Mouse (Mus musculus) liver, embryonic 12.5 days (tissue): ENCODE measurements around the gene Il17rc. TPM values are rescaled to one million over a fixed set of nuclear protein-coding genes. Genes with fewer than 3 reads are reported as not detected.
A peak's percentile ranks its signal among the peaks of the same experiment; 100 is the strongest.

Experiments used
- ATAC-seq: fragments of 200-750 bp; cut with Nextera tagmentation; 2 replicates; pipeline ENCODE4 v1.8.0; 2017; ENCODE audit warnings: moderate number of reproducible peaks, mild to moderate bottlenecking, moderate library complexity
- H3K27ac ChIP-seq: fragments of 300-500 bp; sonication (generic); 2 replicates; pipeline ENCODE4 v1.5.1; 2016; ENCODE audit warnings: mild to moderate bottlenecking
- H3K27me3 ChIP-seq: fragments of 300-500 bp; sonication (generic); replicated peaks from 2 replicates; pipeline ENCODE4 v1.6.1; 2016; ENCODE audit warnings: mild to moderate bottlenecking, moderate library complexity
- H3K36me3 ChIP-seq: fragments of 300-500 bp; sonication (generic); 2 replicates; pipeline ENCODE4 v1.6.1; 2016; ENCODE audit warnings: mild to moderate bottlenecking, moderate library complexity
- H3K4me1 ChIP-seq: fragments of 300-500 bp; sonication (generic); 2 replicates; pipeline ENCODE4 v1.6.1; 2016
- H3K4me2 ChIP-seq: fragments of 300-500 bp; sonication (generic); 2 replicates; pipeline ENCODE4 v1.6.1; 2016; ENCODE audit warnings: mild to moderate bottlenecking, moderate library complexity
- H3K4me3 ChIP-seq: fragments of 300-500 bp; sonication (generic); 2 replicates; pipeline ENCODE4 v1.5.1; 2016; ENCODE audit warnings: mild to moderate bottlenecking, moderate library complexity
- H3K9ac ChIP-seq: fragments of 300-500 bp; sonication (generic); 2 replicates; pipeline ENCODE4 v1.6.1; 2016; ENCODE audit warnings: mild to moderate bottlenecking, moderate library complexity
- H3K9me3 ChIP-seq: fragments of 300-500 bp; sonication (generic); replicated peaks from 2 replicates; pipeline ENCODE4 v1.6.1; 2016; ENCODE audit warnings: mild to moderate bottlenecking, moderate library complexity
- WGBS: fragments of 180-500 bp; shearing (Covaris S2); methylation state at CpG from one replicate; pipeline ENCODE4 v1.1.7; 2016; ENCODE audit not compliant: insufficient replicate concordance; 5-methylcytosine and 5-hydroxymethylcytosine counted together
- polyA plus RNA-seq: library from polyadenylated mRNA; unstranded; fragments of >200 nt; fragmentation: Nextera tagmentation; extraction: Ambion mirVana; gene quantifications from 2 replicates; pipeline ENCODE4 v1.2.1, GENCODE M21; 2016

The Il17rc gene
- polyA plus RNA-seq, 1 experiment from 2014 or later = 5.1 TPM

DNA sequence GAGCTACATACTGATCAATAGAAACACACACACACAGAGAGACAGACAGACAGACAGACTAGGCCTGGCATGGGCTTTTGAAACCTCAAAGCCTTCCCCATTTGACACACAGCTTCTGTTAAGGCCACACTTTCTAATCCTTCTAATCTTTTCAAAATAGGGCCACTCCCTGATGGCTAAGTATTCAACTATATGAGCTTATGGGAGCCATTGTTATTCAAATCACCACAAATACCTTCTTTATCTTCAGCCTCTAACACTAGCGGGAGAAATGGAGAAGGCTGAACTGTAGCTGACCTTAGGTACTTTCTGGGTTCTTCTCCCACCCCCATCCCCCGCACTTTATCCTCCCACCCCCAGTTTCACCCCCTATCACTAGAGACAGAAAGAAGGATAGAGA, 31.6 kb downstream of the Il17rc start:
- Histone ChIP-seq H3K4me1 (peaks cover 4% of the 10 kb centered on the region; the same call in 1 of the 2 replicates), H3K27ac (no peak overlapping the region), H3K27me3 (peaks cover 60% of the 10 kb centered on the region), H3K36me3 (no peaks in the 10 kb centered on the region), H3K4me3 (no peak overlapping the region), H3K4me2 (no peak overlapping the region), H3K9me3 (no peaks in the 10 kb centered on the region), H3K9ac (no peak overlapping the region)
- ATAC-seq = no peak
- WGBS = 61% methylated on average over 2 of the region's 2 CpGs

DNA sequence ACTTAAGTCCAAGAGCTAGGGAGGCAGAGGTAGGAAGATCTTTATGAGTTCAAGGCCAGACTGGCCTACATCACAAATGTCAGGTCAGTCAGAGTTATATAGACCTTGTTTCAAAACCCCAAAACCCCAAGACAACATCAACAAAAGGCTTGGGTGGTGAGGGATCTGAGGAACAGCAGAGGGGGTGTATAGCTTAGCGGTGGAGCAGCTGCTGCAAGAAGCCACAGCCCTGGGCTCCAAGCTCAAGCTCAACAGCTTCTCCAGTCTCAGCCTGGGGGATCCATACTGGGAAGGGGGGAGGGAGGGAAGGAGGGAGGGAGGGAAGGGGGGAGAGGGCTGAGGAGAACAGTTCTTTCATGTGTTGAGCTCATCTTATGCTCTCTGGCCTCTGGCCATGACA, 34.5 kb downstream of the Il17rc start:
- peaks cover 4% of the 10 kb centered on the region; the same call in 1 of the 2 replicates for H3K4me1 ChIP-seq
- H3K27me3 ChIP-seq = peaks cover 34% of the 10 kb centered on the region
- no peaks in the 10 kb centered on the region for H3K36me3 ChIP-seq
- H3K9ac ChIP-seq = no peak overlapping the region
- H3K27ac ChIP-seq = no peak overlapping the region
- H3K4me2 ChIP-seq = no peak overlapping the region
- no peaks in the 10 kb centered on the region for H3K9me3 ChIP-seq
- H3K4me3 ChIP-seq = no peak overlapping the region
- WGBS = 78% methylated on average over 1 of the region's 1 CpGs
- ATAC-seq = no peak

DNA sequence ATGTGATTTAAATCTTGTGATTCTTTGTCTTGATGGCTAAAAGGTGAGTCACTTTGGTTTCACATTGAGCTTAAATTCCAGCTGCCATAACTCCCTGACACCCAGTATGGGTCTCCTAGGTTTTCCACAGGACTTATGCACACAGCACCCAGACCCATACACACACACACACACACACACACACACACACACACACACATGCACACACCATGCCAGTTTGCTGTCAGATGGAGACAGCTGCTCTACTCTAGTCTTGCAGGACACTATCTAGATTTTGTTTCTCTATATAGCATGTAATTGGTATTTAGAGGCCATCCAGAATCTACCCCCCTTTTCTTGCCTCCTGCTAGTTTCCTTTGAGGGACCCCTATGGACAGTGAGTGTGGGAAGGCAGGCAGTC, 35.9 kb downstream of the Il17rc start:
- Histone ChIP-seq H3K4me1 (no peaks in the 10 kb centered on the region), H3K4me2 (no peak overlapping the region), H3K4me3 (no peak overlapping the region), H3K27me3 (peaks cover 20% of the 10 kb centered on the region), H3K27ac (no peak overlapping the region), H3K9me3 (no peaks in the 10 kb centered on the region), H3K36me3 (0 out of 2 replicates have a peak, but pooled peaks cover 2% of the 10 kb centered on the region), H3K9ac (no peak overlapping the region)
- ATAC-seq = no peak

DNA sequence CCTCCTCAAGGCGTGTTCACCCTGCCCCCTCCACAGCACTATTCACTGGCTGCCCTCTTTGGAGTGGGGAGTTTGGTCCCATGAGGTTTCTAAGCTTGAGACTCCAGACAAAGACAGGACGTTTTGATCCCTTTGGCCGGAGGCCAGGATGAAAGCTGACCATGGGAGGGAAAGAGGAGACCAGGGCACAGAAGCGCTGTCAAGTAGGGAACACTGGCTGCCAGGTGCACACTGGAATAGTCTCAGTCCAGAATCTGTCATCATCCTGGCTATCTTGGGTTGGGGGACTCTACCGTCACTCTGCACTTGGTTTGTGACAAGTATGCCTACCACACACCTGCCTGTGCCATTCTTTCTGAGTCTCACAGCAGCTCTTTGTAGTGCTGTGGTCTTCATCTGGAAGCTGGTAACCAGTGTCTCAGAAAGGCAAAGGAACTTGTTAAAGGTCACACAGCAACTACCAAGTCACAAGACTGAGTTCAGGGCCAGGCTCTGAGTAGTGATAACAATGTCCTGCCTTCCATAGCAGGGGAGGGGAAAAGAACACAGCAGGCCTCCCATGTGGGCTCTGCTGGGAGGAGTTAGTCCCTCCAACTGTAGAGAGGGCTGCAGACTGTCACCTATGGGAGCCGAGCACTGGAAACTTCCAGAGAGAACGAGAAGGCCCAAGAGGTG, 37.2 kb downstream of the Il17rc start:
- no peak overlapping the region for H3K9ac ChIP-seq
- ATAC-seq = no peak
- no peak overlapping the region for H3K4me3 ChIP-seq
- H3K27ac ChIP-seq = no peak overlapping the region
- no peaks in the 10 kb centered on the region for H3K9me3 ChIP-seq
- H3K4me2 ChIP-seq = no peak overlapping the region
- H3K27me3 ChIP-seq = peaks cover 7% of the 10 kb centered on the region; the same call in 1 of the 2 replicates
- WGBS = 57% methylated on average over 7 of the region's 7 CpGs
- no peaks in the 10 kb centered on the region for H3K4me1 ChIP-seq
- peaks cover 11% of the 10 kb centered on the region for H3K36me3 ChIP-seq

DNA sequence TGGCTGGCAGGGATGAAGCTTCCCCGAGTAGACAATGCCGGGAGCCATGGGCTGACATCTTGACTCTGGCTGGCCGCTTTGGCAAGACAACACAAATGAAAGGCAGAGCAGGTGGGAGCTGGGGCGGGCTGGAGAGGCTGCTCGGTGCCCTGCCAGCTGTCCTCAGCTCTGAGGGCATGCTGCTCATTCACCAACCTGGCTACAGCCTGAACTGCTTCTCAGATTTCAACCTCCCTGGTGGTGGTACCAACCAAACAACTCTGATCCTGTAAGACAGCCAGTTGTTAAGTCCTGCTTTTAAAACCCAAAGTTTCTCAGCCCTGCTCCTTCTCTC, 37.7 kb downstream of the Il17rc start:
- no peak for ATAC-seq
- H3K4me1 ChIP-seq = no peaks in the 10 kb centered on the region
- peaks cover 17% of the 10 kb centered on the region for H3K36me3 ChIP-seq
- H3K4me3 ChIP-seq = no peak overlapping the region
- WGBS = 61% methylated on average over 5 of the region's 5 CpGs
- H3K27me3 ChIP-seq = 0 out of 2 replicates have a peak, but pooled peaks cover 4% of the 10 kb centered on the region
- no peak overlapping the region for H3K4me2 ChIP-seq
- no peak overlapping the region for H3K27ac ChIP-seq
- H3K9ac ChIP-seq = no peak overlapping the region
- no peaks in the 10 kb centered on the region for H3K9me3 ChIP-seq

DNA sequence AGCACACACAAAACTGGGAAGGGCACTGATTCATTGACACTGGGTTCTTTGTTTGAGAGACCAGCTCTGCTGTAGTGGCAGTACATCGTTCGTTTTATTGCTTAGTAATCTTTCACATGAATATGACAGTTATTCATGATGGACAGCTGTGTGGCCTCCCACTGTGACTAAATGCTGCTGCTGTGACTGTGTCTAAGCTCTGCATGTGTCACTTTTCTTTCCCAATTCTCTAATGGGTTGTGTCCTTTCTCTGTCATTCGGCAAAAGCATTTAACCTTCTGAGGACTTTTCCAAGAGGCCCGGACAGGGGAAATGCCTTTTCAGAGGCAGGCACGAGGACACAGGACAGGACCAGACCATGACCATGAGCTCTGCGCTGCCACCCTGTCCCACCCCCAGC, 42.7 kb downstream of the Il17rc start:
- 85% methylated on average over 6 of the region's 6 CpGs for WGBS
- H3K4me1 ChIP-seq = no peaks in the 10 kb centered on the region

DNA sequence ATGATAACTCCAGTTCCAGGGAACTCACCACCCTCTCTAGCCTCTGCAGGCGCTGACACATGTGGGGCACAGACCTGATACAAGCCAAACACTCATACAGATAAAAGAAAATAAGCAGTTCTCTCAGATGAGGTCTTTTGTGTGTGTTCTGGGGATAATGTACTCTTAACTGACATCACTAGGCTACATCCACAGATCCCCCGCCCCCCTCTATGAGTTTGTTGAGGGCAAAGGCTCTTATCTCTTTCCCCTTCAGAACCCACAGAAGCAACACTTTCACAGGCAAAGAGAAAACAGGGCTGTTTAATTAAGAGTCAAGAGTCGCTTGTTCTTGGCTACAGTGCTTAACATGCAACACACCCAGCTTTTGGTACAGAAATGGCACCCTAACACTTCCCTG, 43.4 kb downstream of the Il17rc start:
- Histone ChIP-seq H3K9ac (no peak overlapping the region), H3K9me3 (no peaks in the 10 kb centered on the region), H3K4me2 (no peak overlapping the region), H3K4me3 (no peak overlapping the region), H3K27me3 (no peaks in the 10 kb centered on the region), H3K36me3 (peaks cover 73% of the 10 kb centered on the region), H3K4me1 (no peaks in the 10 kb centered on the region), H3K27ac (no peak overlapping the region)
- 78% methylated on average over 3 of the region's 3 CpGs for WGBS
- ATAC-seq = no peak

More for the DNA sequence above, 42.7 kb downstream of the Il17rc start:
- Histone ChIP-seq H3K27ac (no peak overlapping the region), H3K9me3 (no peaks in the 10 kb centered on the region), H3K4me3 (no peak overlapping the region), H3K36me3 (peaks cover 67% of the 10 kb centered on the region), H3K4me2 (no peak overlapping the region), H3K9ac (no peak overlapping the region), H3K27me3 (no peaks in the 10 kb centered on the region)
- no peak for ATAC-seq

DNA sequence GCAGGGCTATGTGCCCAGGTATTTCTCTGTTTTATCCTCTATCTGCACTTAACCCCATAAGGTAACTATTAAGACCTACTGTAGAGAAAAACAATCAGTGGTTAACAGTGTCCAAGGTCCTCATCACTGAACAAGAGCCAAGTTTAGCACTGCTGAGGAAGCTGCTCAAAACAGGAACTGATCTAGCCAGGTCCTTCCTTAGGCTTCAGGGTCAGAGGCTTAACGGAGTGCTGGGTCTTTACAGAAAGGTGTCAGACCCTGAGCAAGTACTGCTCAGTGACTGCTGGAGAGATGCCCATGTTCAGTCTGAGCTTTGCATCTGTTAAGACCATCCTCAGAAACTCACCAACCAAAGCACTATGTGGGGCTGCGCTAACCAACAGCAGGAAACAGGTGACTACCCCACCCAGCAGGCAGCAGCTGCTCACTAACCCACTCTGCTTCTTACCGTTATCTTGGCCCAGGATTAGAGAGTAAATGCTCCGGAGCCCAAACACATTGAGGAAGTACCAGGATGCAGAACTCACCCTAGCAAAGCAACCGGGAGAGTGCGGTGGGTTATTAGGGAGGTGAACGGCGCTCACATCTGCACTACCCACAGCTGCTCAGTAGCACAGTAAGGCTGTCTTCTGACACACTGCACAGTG, 46.3 kb downstream of the Il17rc start:
- WGBS = 65% methylated on average over 8 of the region's 8 CpGs
- H3K9ac ChIP-seq = no peak overlapping the region
- H3K9me3 ChIP-seq = no peaks in the 10 kb centered on the region
- H3K4me1 ChIP-seq = no peaks in the 10 kb centered on the region
- H3K36me3 ChIP-seq = peaks cover 99% of the 10 kb centered on the region
- 0 out of 2 replicates have a peak, but pooled peaks have one; percentile 18 for ATAC-seq
- no peak overlapping the region for H3K4me3 ChIP-seq
- H3K27me3 ChIP-seq = no peaks in the 10 kb centered on the region
- no peak overlapping the region for H3K27ac ChIP-seq
- H3K4me2 ChIP-seq = no peak overlapping the region

DNA sequence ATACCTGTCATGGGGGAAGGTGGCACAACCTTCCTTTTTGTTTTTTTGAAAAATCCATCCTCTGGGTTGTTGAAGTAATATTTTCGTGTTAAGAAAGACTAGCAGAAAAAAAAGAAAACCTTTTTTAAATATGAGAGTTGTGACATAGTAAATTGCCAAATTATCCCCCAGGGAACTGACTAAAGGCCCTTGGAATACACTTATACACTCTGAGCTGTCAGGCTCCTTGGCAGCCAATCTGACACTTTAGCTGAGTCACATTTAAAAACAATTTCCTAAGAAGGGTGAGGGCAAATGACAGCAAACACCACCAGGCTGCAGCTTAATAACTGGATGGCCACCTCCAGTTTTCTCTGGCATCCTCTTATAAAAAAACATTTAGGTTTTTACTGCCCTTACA, 51.1 kb downstream of the Il17rc start:
- no peaks in the 10 kb centered on the region for H3K4me1 ChIP-seq
- H3K4me3 ChIP-seq = no peak overlapping the region
- H3K4me2 ChIP-seq = no peak overlapping the region
- no peaks in the 10 kb centered on the region for H3K27me3 ChIP-seq
- H3K36me3 ChIP-seq = peaks cover 84% of the 10 kb centered on the region
- no peaks in the 10 kb centered on the region for H3K9me3 ChIP-seq
- H3K27ac ChIP-seq = no peak overlapping the region
- WGBS = 60% methylated on average over 1 of the region's 1 CpGs
- ATAC-seq = no peak
- H3K9ac ChIP-seq = no peak overlapping the region

DNA sequence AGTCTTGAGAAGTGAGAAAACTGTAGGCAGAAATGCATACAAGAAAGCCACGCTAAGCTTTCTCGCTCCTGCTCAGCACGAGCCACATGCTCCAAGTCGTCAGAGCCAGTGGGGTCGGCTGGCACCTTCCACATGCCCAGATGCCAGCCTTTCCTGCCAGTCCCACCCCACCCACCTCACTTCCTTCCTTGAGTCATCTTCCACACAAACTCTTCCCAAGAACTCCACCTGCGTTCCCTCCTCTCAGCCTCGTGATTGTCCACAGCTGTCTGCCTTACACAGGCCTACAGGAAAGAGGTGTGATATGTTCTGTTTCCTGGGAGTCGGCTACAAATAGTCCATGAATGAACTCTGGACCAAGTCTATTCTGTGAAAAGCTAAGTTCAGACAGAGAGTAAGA, 52.2 kb downstream of the Il17rc start:
- Histone ChIP-seq H3K4me1 (no peaks in the 10 kb centered on the region), H3K27ac (no peak overlapping the region), H3K9me3 (no peaks in the 10 kb centered on the region), H3K36me3 (peaks cover 81% of the 10 kb centered on the region), H3K27me3 (no peaks in the 10 kb centered on the region), H3K9ac (no peak overlapping the region), H3K4me3 (no peak overlapping the region), H3K4me2 (no peak overlapping the region)
- 77% methylated on average over 8 of the region's 8 CpGs for WGBS
- no peak for ATAC-seq

DNA sequence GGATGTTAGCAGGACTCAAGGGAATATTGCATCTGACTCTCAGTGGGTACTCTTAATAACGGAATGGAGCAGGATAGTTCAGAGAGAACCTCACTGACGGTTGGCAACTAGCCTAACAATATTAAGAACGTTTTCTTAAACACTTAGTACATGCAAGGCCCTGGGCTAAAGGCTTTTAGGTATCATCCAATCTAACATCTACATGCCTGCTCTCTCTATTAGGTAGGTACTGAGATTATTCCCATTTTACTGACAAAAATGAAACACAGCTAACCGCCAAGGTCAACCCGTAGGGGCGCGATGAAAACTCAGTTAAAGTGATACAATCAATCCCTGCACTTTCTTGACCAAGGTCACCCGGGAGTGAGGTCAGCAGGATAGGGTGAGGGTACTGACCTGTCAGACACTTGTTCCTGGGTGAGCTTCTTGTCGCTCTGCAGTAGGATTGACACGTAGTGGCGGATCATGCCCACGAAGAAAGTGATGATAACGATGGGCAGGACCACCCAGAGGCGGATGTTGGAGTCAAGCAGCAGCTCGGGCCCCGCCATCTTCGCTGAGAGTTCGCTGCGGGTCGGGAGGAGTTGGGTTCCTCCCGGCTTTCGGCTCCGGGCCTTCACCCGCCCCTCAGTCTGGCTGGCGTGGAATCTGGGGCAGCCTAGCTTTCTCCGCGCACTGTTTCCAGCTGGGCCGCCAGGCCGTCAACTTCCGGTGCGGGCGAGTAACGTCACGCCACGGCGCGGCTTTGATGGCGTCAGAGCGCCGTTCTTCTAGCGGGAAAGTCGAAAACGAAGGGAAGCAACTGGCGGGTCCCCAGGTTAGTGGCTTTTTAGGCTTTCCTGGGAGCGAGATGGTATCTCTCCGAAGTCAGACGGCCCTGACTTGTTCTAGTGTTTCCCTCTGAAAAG, 60.0 kb downstream of the Il17rc start, which contains the start of the genes Emc3 and Fancd2:
Gene Emc3, minus strand, starts transcription at position 721 of the 908 bp plus-strand sequence.
Gene Fancd2, plus strand, starts transcription at position 751 of the 908 bp plus-strand sequence.
- under 1% methylated on average over 47 of the region's 47 CpGs for whole genome bisulfite sequencing
- Histone ChIP-seq H3K4me3 (peak within 1 kb of the TSS; percentile 81), H3K9me3 (no peaks in the 10 kb centered on the region), H3K4me1 (peaks cover 30% of the 10 kb centered on the region), H3K9ac (peak within 1 kb of the TSS; percentile 82), H3K27ac (peak within 1 kb of the TSS; percentile 84), H3K36me3 (peaks cover 48% of the 10 kb centered on the region), H3K27me3 (no peaks in the 10 kb centered on the region), H3K4me2 (peak within 1 kb of the TSS; percentile 79)
- ATAC-seq = peak; percentile 87
